Mouse (Mus musculus) brain, embryonic 14.5 days (tissue): ENCODE measurements around the gene Mrpl4.

Experiments
- CTCF ChIP-seq: fragments of 200-500 bp; IDR thresholded peaks from 2 replicates; pipeline ENCODE4 v1.5.1; 2012; ENCODE audit warnings: inconsistent platforms, mild to moderate bottlenecking, moderate library complexity, borderline replicate concordance; ENCODE audit not compliant: insufficient read depth, insufficient read length; ENCODE audit errors: extremely low read depth
- POLR2A ChIP-seq: fragments of 200-500 bp; IDR thresholded peaks from 2 replicates; pipeline ENCODE4 v1.6.1; 2012; ENCODE audit warnings: mild to moderate bottlenecking, inconsistent platforms, borderline replicate concordance; ENCODE audit not compliant: poor library complexity, insufficient read depth, insufficient read length, severe bottlenecking; ENCODE audit errors: extremely low read depth

DNA sequence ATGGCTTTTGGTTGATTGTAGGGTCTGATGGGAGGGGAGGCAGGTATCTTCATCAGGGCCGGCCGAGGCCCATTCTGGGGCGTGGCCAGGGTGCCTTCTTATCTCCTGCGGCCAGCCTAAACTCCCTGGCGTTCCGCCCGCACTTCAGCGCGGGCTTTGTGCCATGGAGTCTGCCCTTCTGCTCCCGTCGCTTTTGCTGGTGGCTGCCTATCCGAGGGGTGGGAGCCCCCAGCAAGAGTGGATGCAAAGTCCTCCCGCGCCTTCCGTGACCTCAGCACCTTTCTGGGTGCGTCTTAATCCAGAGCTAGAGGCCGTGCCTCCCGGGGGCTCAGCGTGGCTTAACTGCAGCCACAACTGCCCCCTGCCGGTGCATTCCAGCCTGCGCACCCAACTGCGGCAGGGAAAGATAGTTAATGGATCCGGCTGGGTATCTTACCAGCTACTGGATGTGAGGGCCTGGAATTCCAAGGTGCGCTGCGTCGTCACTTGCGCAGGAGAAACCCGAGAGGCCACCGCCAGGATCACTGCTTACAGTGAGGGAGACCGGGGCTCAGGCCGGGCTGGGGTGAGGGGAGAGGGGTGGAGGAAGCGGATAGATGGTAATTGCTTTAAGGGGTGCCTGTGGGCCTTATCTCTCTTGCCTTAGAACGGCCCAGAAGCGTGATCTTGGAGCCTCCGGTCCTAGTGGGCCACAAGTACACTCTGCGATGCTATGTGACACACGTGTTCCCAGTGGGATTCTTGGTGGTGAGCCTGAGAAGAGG, 26.9 kb downstream of the Mrpl4 start, which contains the start of gene Icam4:
- no peak for TF ChIP-seq POLR2A
- peak; percentile 83 for TF ChIP-seq CTCF
